Mouse (Mus musculus) testis, adult 2 months (tissue): ENCODE measurements around the gene Galk1.

Experiments used
- CTCF ChIP-seq: fragments of 200-500 bp; IDR thresholded peaks from 2 replicates; pipeline ENCODE4 v1.5.1; 2012; ENCODE audit warnings: low read depth, mild to moderate bottlenecking, inconsistent platforms, low read length, moderate library complexity; ENCODE audit not compliant: control insufficient read depth, insufficient read depth, insufficient replicate concordance
- POLR2A ChIP-seq: fragments of 200-500 bp; IDR thresholded peaks from 2 replicates; pipeline ENCODE4 v1.6.1; 2012; ENCODE audit warnings: low read depth, mild to moderate bottlenecking, inconsistent platforms, low read length, moderate library complexity; ENCODE audit not compliant: control insufficient read depth

DNA sequence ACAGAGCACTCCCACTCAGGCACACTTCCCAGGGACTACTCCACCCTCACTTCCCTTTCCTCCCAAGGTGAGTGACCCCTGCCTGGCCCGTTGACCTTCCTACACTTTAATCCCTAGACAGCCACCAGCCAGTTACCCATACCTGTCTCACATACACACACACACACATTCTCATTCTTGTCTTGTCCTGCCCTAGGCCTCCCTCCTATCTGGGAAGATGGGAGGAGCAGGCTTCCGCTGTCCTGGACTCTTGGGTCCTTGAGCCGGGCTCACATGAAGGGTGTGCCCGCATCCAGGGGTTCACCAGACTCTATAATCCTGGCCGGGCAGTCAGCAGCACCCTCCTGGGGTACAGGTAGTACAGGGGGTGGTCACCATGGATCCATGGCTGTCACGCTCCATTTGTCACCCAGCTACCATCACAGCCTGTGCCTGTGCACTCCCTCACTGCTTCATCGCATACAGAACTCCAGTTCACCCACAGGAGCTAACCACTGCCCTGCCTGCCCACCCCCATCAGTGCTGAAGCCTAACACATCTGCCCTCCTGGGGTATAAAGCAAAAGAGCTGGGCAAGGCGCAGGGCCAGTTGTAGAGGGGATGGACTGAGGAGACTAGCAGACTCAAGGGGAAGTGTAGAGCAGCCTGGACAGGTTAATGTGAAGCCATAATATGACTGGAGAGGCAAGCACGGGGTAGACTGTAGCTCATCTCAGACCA, 6.7 kb downstream of the Galk1 start:
- TF ChIP-seq POLR2A (no peak), CTCF (no peak)
